Mouse (Mus musculus): ENCODE measurements around the gene Gm6502. TPM values are rescaled to one million over a fixed set of nuclear protein-coding genes. Genes with fewer than 3 reads are reported as not detected.

Gm6502 gene
- not detected for total RNA-seq (2023)

GRCm38 (mm10) chr5:94314135-94314534, at the start of gene Gm6502:
Gene Gm6502, plus strand, starts transcription at chr5:94314435.

DNA sequence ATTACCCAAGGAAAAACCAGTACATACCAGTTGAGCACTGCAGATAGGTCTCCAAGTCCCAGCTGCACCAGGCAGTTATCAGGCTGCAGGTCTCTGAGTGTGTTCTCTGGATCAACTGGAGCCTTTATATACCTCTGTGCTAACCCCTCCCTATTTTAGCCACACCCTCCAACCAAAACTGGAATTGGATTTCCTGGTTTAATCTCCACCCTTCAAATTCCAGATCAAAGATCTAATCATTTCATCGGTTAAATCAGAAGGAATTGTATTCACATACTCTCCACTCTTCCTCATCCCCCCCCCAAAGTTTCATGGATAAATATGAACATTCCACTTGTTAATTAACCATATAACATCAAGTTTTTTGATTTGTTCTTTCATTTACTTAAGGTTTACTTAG, 7.5 kb upstream of the Gm6502 start, which contains the start of gene A430089I19Rik:
TSS of gene A430089I19Rik (minus strand) at position 101 of the 400 bp plus-strand sequence.

GRCm38 (mm10) chr5:94339449-94339848, 25.2 kb downstream of the Gm6502 start, which contains the start of gene AA792892:
Gene AA792892, plus strand, starts transcription at chr5:94339749.

Other genes starting within 250 kb of the Gm6502 start
- not detected for gene BC061212, start 243.9 kb upstream of the Gm6502 start, total RNA-seq (2023)
- gene Gm6351, start 238.1 kb upstream of the Gm6502 start, total RNA-seq (2023): not detected
- not detected for gene Gm3106, start 96.4 kb upstream of the Gm6502 start, total RNA-seq (2023)
- not detected for gene A430089I19Rik, start 7.6 kb upstream of the Gm6502 start, total RNA-seq (2023)
- not detected for gene AA792892, start 25.3 kb downstream of the Gm6502 start, total RNA-seq (2023)
- not detected for gene Gm7682, start 131.3 kb downstream of the Gm6502 start, total RNA-seq (2023)
- gene Gm3139, start 211.9 kb downstream of the Gm6502 start, total RNA-seq (2023): not detected